Mouse (Mus musculus) forebrain, embryonic 15.5 days (tissue): ENCODE measurements around the gene Dtx3l. TPM values are rescaled to one million over a fixed set of nuclear protein-coding genes. Genes with fewer than 3 reads are reported as not detected.
"Not testable (repeated sequence)": the region's sequence is repeated elsewhere in the genome, so short reads cannot be mapped to it uniquely, and the experiment has no call there.

Source experiments
- ATAC-seq: fragments of 200-750 bp; cut with Nextera tagmentation; replicated peaks from 2 replicates; pipeline ENCODE4 v1.8.0; 2017; ENCODE audit warnings: mild to moderate bottlenecking, moderate TSS enrichment, moderate library complexity
- H3K27ac ChIP-seq: fragments of 300-500 bp; sonication (generic); replicated peaks from 2 replicates; pipeline ENCODE4 v1.5.1; 2015; ENCODE audit warnings: mild to moderate bottlenecking, inconsistent platforms
- H3K27me3 ChIP-seq: fragments of 300-500 bp; sonication (generic); 2 replicates; pipeline ENCODE4 v1.6.1; 2015; ENCODE audit warnings: inconsistent platforms
- H3K36me3 ChIP-seq: fragments of 300-500 bp; sonication (generic); 2 replicates; pipeline ENCODE4 v1.6.1; 2015; ENCODE audit warnings: mild to moderate bottlenecking, inconsistent platforms
- H3K4me1 ChIP-seq: fragments of 300-500 bp; sonication (generic); 2 replicates; pipeline ENCODE4 v1.6.1; 2015; ENCODE audit warnings: inconsistent platforms
- H3K4me2 ChIP-seq: fragments of 300-500 bp; sonication (generic); replicated peaks from 2 replicates; pipeline ENCODE4 v1.6.1; 2015; ENCODE audit warnings: mild to moderate bottlenecking, inconsistent platforms
- H3K4me3 ChIP-seq: fragments of 300-500 bp; sonication (generic); 2 replicates; pipeline ENCODE4 v1.5.1; 2015; ENCODE audit warnings: mild to moderate bottlenecking, inconsistent platforms
- H3K9ac ChIP-seq: fragments of 300-500 bp; sonication (generic); replicated peaks from 2 replicates; pipeline ENCODE4 v1.6.1; 2015; ENCODE audit warnings: mild to moderate bottlenecking, inconsistent platforms
- H3K9me3 ChIP-seq: fragments of 300-500 bp; sonication (generic); 2 replicates; pipeline ENCODE4 v1.6.1; 2016; ENCODE audit warnings: inconsistent platforms
- WGBS: fragments of 180-500 bp; shearing (Covaris S2); methylation state at CpG from one replicate; pipeline ENCODE4 v1.1.7; 2015; ENCODE audit warnings: mixed read lengths; 5-methylcytosine and 5-hydroxymethylcytosine counted together
- polyA plus RNA-seq: library from polyadenylated mRNA; unstranded; fragments of >200 nt; fragmentation: Nextera tagmentation; extraction: Ambion mirVana; gene quantifications from 2 replicates; pipeline ENCODE4 v1.2.1, GENCODE M21; 2015

The Dtx3l gene
- polyA plus RNA-seq, 1 experiment from 2014 or later, result 1.7 TPM

- no peaks in the 10 kb centered on the region for H3K36me3 ChIP-seq
- ATAC-seq, result no peak
Observed at GRCm38 (mm10) chr16:35966411-35967115, 27.6 kb upstream of the Dtx3l start.

GRCm38 (mm10) chr16:35965991-35966390, 27.0 kb upstream of the Dtx3l start:
- not testable (repeated sequence) for H3K4me3 ChIP-seq, H3K27me3 ChIP-seq, H3K4me2 ChIP-seq, ATAC-seq, H3K9ac ChIP-seq, H3K27ac ChIP-seq, H3K4me1 ChIP-seq, H3K9me3 ChIP-seq, H3K36me3 ChIP-seq
- 67% methylated on average over 2 of the region's 4 CpGs for WGBS

More at GRCm38 (mm10) chr16:35966411-35967115, 27.6 kb upstream of the Dtx3l start:
- Histone ChIP-seq H3K27me3 (no peaks in the 10 kb centered on the region), H3K4me3 (no peak overlapping the region), H3K4me2 (no peak overlapping the region), H3K9me3 (no peaks in the 10 kb centered on the region), H3K9ac (no peak overlapping the region), H3K27ac (no peak overlapping the region), H3K4me1 (no peaks in the 10 kb centered on the region)
- 42% methylated on average over 5 of the region's 5 CpGs for WGBS

DNA sequence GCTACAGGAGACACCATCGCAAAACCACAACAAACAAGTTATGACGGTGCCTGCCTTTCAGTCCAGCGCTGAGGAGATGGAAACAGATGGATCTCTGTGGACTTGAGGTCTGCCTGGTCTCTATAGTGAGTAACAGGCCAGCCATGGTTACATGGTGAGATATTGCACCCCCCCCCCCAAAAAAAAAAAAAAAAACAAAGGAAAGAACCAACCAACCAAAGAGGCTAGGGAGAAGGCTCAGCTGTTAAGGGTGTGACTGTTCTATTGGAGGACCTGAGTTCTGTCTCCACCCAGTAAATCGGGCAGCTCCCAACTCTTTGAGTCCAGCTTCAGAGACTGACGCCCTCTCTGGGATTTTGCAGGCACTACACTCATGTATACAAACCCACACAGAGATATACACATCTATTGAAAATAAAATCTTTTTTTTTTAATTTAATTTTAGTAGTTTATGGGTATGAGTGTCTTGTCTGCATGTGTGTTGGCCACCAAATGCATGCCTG, 13.7 kb upstream of the Dtx3l start:
- no peak overlapping the region for H3K9ac ChIP-seq
- H3K4me2 ChIP-seq, result no peak overlapping the region
- H3K27me3 ChIP-seq, result no peaks in the 10 kb centered on the region
- H3K4me1 ChIP-seq, result no peaks in the 10 kb centered on the region
- H3K27ac ChIP-seq, result no peak overlapping the region
- ATAC-seq, result no peak
- H3K4me3 ChIP-seq, result no peak overlapping the region
- WGBS, result 90% methylated on average over 5 of the region's 5 CpGs
- no peaks in the 10 kb centered on the region for H3K36me3 ChIP-seq
- no peaks in the 10 kb centered on the region for H3K9me3 ChIP-seq

DNA sequence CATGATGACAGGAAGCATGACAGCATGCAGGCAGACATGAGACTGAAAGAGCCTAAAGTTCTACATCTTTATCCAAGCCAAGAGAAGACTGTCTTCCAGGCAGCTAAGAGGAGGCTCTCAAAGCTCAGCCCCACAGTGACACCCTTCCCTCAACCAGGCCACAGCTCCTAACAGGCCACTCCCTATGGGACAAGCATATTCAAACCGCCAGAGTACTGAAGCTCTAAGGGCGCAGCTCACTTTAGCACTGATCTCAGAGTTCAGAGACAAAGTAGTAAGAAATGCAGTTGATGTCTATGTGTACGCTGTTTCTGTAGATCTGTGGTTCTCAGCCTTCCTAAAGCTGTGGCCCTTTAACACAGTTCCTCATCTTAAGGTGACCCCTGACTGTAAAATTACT, 12.3 kb upstream of the Dtx3l start:
- Histone ChIP-seq H3K27me3 (no peaks in the 10 kb centered on the region), H3K27ac (no peak overlapping the region), H3K9ac (no peak overlapping the region), H3K4me2 (no peak overlapping the region), H3K4me3 (no peak overlapping the region), H3K9me3 (no peaks in the 10 kb centered on the region), H3K4me1 (no peaks in the 10 kb centered on the region), H3K36me3 (no peaks in the 10 kb centered on the region)
- 94% methylated on average over 3 of the region's 3 CpGs for WGBS
- ATAC-seq, result no peak

DNA sequence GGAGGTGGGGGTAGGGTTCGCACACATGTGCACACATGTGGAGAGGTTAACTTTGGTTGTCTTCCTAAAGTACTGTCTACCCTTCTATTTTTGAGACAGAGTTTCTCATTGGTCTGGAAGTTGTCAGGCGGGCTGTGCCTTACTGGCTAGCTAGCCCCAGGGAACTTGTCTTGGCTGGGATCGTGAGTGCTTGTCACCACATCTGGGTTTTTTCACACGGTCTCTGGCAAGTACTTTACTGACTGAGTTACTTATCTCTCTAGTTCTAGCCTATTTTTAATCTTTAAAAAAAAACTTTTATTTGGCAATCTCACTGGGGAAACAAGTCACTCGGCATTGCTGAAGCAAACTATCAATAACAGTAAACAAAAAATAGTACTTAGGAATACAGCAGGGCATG, 10.3 kb upstream of the Dtx3l start:
- Histone ChIP-seq H3K9ac (no peak overlapping the region), H3K27ac (no peak overlapping the region), H3K4me1 (no peaks in the 10 kb centered on the region), H3K27me3 (no peaks in the 10 kb centered on the region), H3K36me3 (no peaks in the 10 kb centered on the region), H3K9me3 (no peaks in the 10 kb centered on the region), H3K4me2 (no peak overlapping the region), H3K4me3 (no peak overlapping the region)
- WGBS, result 89% methylated on average over 5 of the region's 5 CpGs
- ATAC-seq, result no peak

GRCm38 (mm10) chr16:35941382-35941781, 2.4 kb upstream of the Dtx3l start:
- Histone ChIP-seq H3K27me3 (no peaks in the 10 kb centered on the region), H3K27ac (no peak overlapping the region), H3K36me3 (no peaks in the 10 kb centered on the region), H3K9ac (no peak overlapping the region), H3K4me2 (no peak overlapping the region), H3K4me3 (no peak overlapping the region), H3K4me1 (peaks cover 9% of the 10 kb centered on the region), H3K9me3 (no peaks in the 10 kb centered on the region)
- ATAC-seq, result no peak
- 83% methylated on average over 7 of the region's 7 CpGs for WGBS

DNA sequence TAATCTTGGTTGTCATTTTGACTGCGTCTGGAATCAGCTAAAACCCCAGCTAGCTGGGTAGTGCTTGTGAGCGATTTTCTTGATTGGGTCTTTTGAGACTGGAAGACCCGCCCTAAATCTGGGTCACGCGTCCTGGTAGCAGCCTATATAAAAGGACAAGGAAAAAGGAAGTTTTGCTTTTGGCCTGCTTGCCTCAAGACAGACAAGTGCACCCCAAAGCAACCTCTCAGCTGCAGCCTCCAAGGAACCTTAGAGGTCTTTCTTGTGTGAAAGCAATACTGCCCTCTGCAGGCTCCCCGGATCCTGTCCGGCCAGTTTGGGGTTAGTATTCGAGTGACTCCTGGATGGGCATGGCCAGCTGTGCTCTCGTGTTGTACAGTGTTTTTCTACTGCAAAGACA, 739 bp upstream of the Dtx3l start:
- peak overlapping the region; percentile 55 for H3K4me3 ChIP-seq
- H3K9me3 ChIP-seq, result no peaks in the 10 kb centered on the region
- 12% methylated on average over 9 of the region's 9 CpGs for WGBS
- no peaks in the 10 kb centered on the region for H3K27me3 ChIP-seq
- H3K4me1 ChIP-seq, result peaks cover 9% of the 10 kb centered on the region
- ATAC-seq, result peak; percentile 31; the same call in 1 of the 2 replicates
- no peaks in the 10 kb centered on the region for H3K36me3 ChIP-seq
- no peak overlapping the region for H3K27ac ChIP-seq
- H3K9ac ChIP-seq, result no peak overlapping the region
- peak overlapping the region; percentile 85 for H3K4me2 ChIP-seq

- peaks cover 9% of the 10 kb centered on the region for H3K4me1 ChIP-seq
- H3K27ac ChIP-seq, result no peak overlapping the region
- no peaks in the 10 kb centered on the region for H3K36me3 ChIP-seq
- no peaks in the 10 kb centered on the region for H3K27me3 ChIP-seq
- peak overlapping the region; percentile 55 for H3K4me3 ChIP-seq
- WGBS, result 4% methylated on average over 6 of the region's 6 CpGs
- H3K9ac ChIP-seq, result no peak overlapping the region
- H3K9me3 ChIP-seq, result no peaks in the 10 kb centered on the region
- peak overlapping the region; percentile 85 for H3K4me2 ChIP-seq
- ATAC-seq, result no peak
Observed at GRCm38 (mm10) chr16:35939261-35939660, 310 bp upstream of the Dtx3l start.

- Histone ChIP-seq H3K27ac (no peak overlapping the region), H3K4me1 (no peaks in the 10 kb centered on the region), H3K36me3 (no peaks in the 10 kb centered on the region), H3K9me3 (no peaks in the 10 kb centered on the region), H3K4me3 (no peak overlapping the region), H3K4me2 (no peak overlapping the region), H3K27me3 (no peaks in the 10 kb centered on the region), H3K9ac (no peak overlapping the region)
- 88% methylated on average over 10 of the region's 10 CpGs for WGBS
- no peak for ATAC-seq
Observed at GRCm38 (mm10) chr16:35933181-35933580, 5.8 kb downstream of the Dtx3l start.

- Histone ChIP-seq H3K9ac (no peak overlapping the region), H3K4me3 (no peak overlapping the region), H3K36me3 (no peaks in the 10 kb centered on the region), H3K9me3 (no peaks in the 10 kb centered on the region), H3K27me3 (no peaks in the 10 kb centered on the region), H3K27ac (no peak overlapping the region), H3K4me1 (no peaks in the 10 kb centered on the region), H3K4me2 (no peak overlapping the region)
- WGBS, result 90% methylated on average over 19 of the region's 19 CpGs
- no peak for ATAC-seq
Observed at GRCm38 (mm10) chr16:35932179-35933055, 6.5 kb downstream of the Dtx3l start.

GRCm38 (mm10) chr16:35924341-35924740, 14.6 kb downstream of the Dtx3l start:
- no peak for ATAC-seq
- no peaks in the 10 kb centered on the region for H3K36me3 ChIP-seq
- H3K4me2 ChIP-seq, result no peak overlapping the region
- no peaks in the 10 kb centered on the region for H3K9me3 ChIP-seq
- WGBS, result 90% methylated on average over 5 of the region's 5 CpGs
- no peak overlapping the region for H3K4me3 ChIP-seq
- H3K27me3 ChIP-seq, result no peaks in the 10 kb centered on the region
- no peak overlapping the region for H3K9ac ChIP-seq
- no peaks in the 10 kb centered on the region for H3K4me1 ChIP-seq
- no peak overlapping the region for H3K27ac ChIP-seq

- Histone ChIP-seq H3K4me2 (no peak overlapping the region), H3K9me3 (no peaks in the 10 kb centered on the region), H3K4me3 (no peak overlapping the region), H3K27ac (no peak overlapping the region), H3K4me1 (no peaks in the 10 kb centered on the region), H3K9ac (no peak overlapping the region), H3K36me3 (no peaks in the 10 kb centered on the region), H3K27me3 (no peaks in the 10 kb centered on the region)
- ATAC-seq, result no peak
- WGBS, result 79% methylated on average over 7 of the region's 7 CpGs
Observed at GRCm38 (mm10) chr16:35923546-35924198, 15.3 kb downstream of the Dtx3l start.
